Mouse (Mus musculus) intestine, embryonic 16.5 days (tissue): ENCODE measurements around the gene Robo1. TPM values are rescaled to one million over a fixed set of nuclear protein-coding genes. Genes with fewer than 3 reads are reported as not detected.
"Not testable (repeated sequence)": the region's sequence is repeated elsewhere in the genome, so short reads cannot be mapped to it uniquely, and the experiment has no call there.

ENCODE experiments used
- ATAC-seq: fragments of 200-750 bp; cut with Nextera tagmentation; 2 replicates; pipeline ENCODE4 v1.8.0; 2017; ENCODE audit warnings: moderate TSS enrichment, moderate library complexity
- H3K27ac ChIP-seq: fragments of 300-500 bp; sonication (generic); 2 replicates; pipeline ENCODE4 v1.5.1; 2014; ENCODE audit warnings: mild to moderate bottlenecking, low read length
- H3K27me3 ChIP-seq: fragments of 300-500 bp; sonication (generic); replicated peaks from 2 replicates; pipeline ENCODE4 v1.6.1; 2014; ENCODE audit warnings: low read length, control low read depth, mixed read lengths; ENCODE audit not compliant: control insufficient read depth, insufficient read depth
- H3K36me3 ChIP-seq: fragments of 300-500 bp; sonication (generic); 2 replicates; pipeline ENCODE4 v1.6.1; 2014; ENCODE audit warnings: low read length, control low read depth; ENCODE audit not compliant: control insufficient read depth, insufficient read depth
- H3K4me1 ChIP-seq: fragments of 300-500 bp; sonication (generic); 2 replicates; pipeline ENCODE4 v1.6.1; 2014; ENCODE audit warnings: low read length, control low read depth, mixed read lengths; ENCODE audit not compliant: control insufficient read depth, insufficient read depth
- H3K4me2 ChIP-seq: fragments of 300-500 bp; sonication (generic); 2 replicates; pipeline ENCODE4 v1.6.1; 2014; ENCODE audit warnings: low read depth, low read length, control low read depth
- H3K4me3 ChIP-seq: fragments of 300-500 bp; sonication (generic); 2 replicates; pipeline ENCODE4 v1.5.1; 2014; ENCODE audit warnings: mild to moderate bottlenecking, low read length
- H3K9ac ChIP-seq: fragments of 300-500 bp; sonication (generic); 2 replicates; pipeline ENCODE4 v1.6.1; 2014; ENCODE audit warnings: low read depth, low read length
- H3K9me3 ChIP-seq: fragments of 300-500 bp; sonication (generic); 2 replicates; pipeline ENCODE4 v1.6.1; 2016; ENCODE audit warnings: low read length, control low read depth; ENCODE audit not compliant: control insufficient read depth
- WGBS: fragments of 180-500 bp; shearing (Covaris S2); extraction: QIAGEN DNeasy Blood & Tissue Kit; methylation state at CpG from one replicate; pipeline ENCODE4 v1.1.7; 2014; 5-methylcytosine and 5-hydroxymethylcytosine counted together
- polyA plus RNA-seq: library from polyadenylated mRNA; unstranded; fragments of >200 nt; fragmentation: Nextera tagmentation; extraction: Ambion mirVana; gene quantifications from 2 replicates; pipeline ENCODE4 v1.2.1, GENCODE M21; 2015

Robo1 gene
- polyA plus RNA-seq, 1 experiment from 2014 or later, result 10.9 TPM

DNA sequence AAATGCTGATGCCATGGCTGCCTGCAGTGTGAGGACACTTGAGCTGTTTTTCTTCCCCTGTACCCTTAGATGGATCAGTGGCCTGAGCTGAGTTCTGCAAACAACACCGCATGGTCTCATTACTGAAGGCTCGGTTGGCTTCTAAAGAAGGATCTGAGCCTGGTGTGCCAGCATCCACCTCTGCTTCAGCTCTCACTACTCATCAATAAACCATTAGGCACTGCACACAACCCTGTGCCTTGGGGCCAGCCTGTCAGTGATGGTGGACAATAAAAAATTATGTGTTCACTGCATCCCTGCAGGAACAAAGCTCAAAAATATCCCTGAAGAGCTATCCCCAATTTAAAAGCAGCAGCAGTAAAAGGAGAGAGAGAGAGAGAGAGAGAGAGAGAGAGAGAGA is 223.2 kb downstream of the Robo1 start:
- Histone ChIP-seq H3K4me1 (no peaks in the 10 kb centered on the region), H3K4me2 (no peak overlapping the region), H3K9me3 (no peaks in the 10 kb centered on the region), H3K4me3 (no peak overlapping the region), H3K27me3 (no peaks in the 10 kb centered on the region), H3K9ac (no peak overlapping the region), H3K36me3 (no peaks in the 10 kb centered on the region), H3K27ac (no peak overlapping the region)
- ATAC-seq, result no peak
- WGBS, result 68% methylated on average over 2 of the region's 2 CpGs

- WGBS, result 79% methylated on average over 4 of the region's 4 CpGs
- H3K36me3 ChIP-seq, result no peaks in the 10 kb centered on the region
- no peaks in the 10 kb centered on the region for H3K27me3 ChIP-seq
- no peaks in the 10 kb centered on the region for H3K9me3 ChIP-seq
- no peak for ATAC-seq
- no peaks in the 10 kb centered on the region for H3K4me1 ChIP-seq
- no peak overlapping the region for H3K27ac ChIP-seq
- no peak overlapping the region for H3K4me2 ChIP-seq
- no peak overlapping the region for H3K4me3 ChIP-seq
- no peak overlapping the region for H3K9ac ChIP-seq
Observed at GRCm38 (mm10) chr16:72533900-72534571, 225.9 kb downstream of the Robo1 start.

DNA sequence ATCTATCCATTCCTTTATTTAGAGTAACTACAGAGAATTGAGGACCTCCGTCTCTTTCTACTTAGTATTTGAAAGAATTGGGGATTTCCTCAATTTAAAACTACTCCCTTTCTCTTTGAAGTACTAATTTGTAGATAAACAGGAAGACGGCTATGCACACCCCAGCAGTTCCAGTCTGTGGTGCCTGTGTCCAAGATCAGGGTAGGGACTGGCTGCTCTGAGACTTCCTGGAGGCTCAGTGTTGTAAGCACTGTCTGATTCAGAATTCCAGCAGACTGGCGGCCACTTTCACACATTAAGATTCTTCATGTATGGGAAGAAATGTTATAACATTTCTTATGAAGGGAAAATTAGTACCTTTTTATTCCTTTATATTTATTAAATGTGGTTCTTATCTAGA is 230.1 kb downstream of the Robo1 start:
- Histone ChIP-seq H3K4me3 (no peak overlapping the region), H3K27me3 (no peaks in the 10 kb centered on the region), H3K36me3 (no peaks in the 10 kb centered on the region), H3K9ac (no peak overlapping the region), H3K4me1 (no peaks in the 10 kb centered on the region), H3K27ac (no peak overlapping the region), H3K4me2 (no peak overlapping the region), H3K9me3 (no peaks in the 10 kb centered on the region)
- 51% methylated on average over 3 of the region's 3 CpGs for WGBS
- no peak for ATAC-seq

DNA sequence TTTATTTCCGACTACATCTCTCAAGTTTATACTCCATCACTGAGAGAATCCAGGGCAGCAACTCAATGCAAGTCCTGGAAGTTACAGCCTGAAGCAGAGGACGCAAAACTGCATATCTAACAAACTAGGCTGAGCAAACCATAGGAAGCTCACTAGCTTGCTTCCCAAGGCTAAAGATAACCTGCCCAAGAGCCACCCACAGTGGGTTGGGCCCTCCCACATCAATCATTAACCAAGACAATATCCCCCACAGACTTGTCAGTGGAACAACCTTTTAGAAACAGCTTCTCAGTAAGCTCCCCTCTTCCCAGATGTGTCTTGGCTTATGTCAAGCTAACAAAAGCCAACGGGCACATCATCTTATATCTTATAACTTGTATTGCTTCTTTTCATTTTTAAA is 235.8 kb downstream of the Robo1 start:
- peak; percentile 58 for ATAC-seq
- Histone ChIP-seq H3K9me3 (no peaks in the 10 kb centered on the region), H3K27me3 (no peaks in the 10 kb centered on the region), H3K4me3 (no peak overlapping the region), H3K9ac (no peak overlapping the region), H3K4me1 (no peaks in the 10 kb centered on the region), H3K27ac (no peak overlapping the region), H3K4me2 (no peak overlapping the region), H3K36me3 (no peaks in the 10 kb centered on the region)
- WGBS, result 51% methylated on average over 3 of the region's 3 CpGs

- Histone ChIP-seq H3K9ac (no peak overlapping the region), H3K36me3 (no peaks in the 10 kb centered on the region), H3K27ac (no peak overlapping the region), H3K9me3 (no peaks in the 10 kb centered on the region), H3K4me1 (no peaks in the 10 kb centered on the region), H3K4me2 (no peak overlapping the region), H3K27me3 (no peaks in the 10 kb centered on the region), H3K4me3 (no peak overlapping the region)
- no peak for ATAC-seq
- 77% methylated on average over 2 of the region's 2 CpGs for WGBS
Observed at GRCm38 (mm10) chr16:72544950-72545349, 236.8 kb downstream of the Robo1 start.

GRCm38 (mm10) chr16:72551672-72552243 is 243.7 kb downstream of the Robo1 start:
- H3K36me3 ChIP-seq, result no peaks in the 10 kb centered on the region
- 69% methylated on average over 8 of the region's 8 CpGs for WGBS
- no peak for ATAC-seq
- no peak overlapping the region for H3K27ac ChIP-seq
- no peaks in the 10 kb centered on the region for H3K27me3 ChIP-seq
- no peaks in the 10 kb centered on the region for H3K9me3 ChIP-seq
- H3K4me1 ChIP-seq, result no peaks in the 10 kb centered on the region
- H3K4me2 ChIP-seq, result no peak overlapping the region
- no peak overlapping the region for H3K9ac ChIP-seq
- no peak overlapping the region for H3K4me3 ChIP-seq

DNA sequence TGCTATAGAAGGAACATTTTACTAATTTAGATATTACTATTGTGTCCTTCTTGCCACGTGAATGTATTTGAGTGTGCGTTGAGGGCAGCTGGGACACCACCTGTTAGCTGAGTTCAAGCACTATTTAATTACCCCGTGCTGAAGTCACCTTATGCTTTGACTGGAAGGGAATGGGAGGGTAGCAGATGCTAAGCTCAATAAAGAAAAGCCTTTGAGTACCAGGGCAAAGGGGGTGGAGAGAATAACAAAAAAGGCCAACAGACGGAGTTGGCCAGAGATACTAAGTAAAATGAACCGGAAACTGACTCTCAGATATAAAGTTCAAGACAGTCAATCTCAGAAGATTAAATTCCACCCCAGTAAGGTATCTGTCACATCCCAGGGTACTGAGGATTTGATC is 245.6 kb downstream of the Robo1 start:
- Histone ChIP-seq H3K4me1 (no peaks in the 10 kb centered on the region), H3K27me3 (no peaks in the 10 kb centered on the region), H3K27ac (no peak overlapping the region), H3K36me3 (no peaks in the 10 kb centered on the region), H3K4me3 (no peak overlapping the region), H3K9ac (no peak overlapping the region), H3K9me3 (no peaks in the 10 kb centered on the region), H3K4me2 (no peak overlapping the region)
- no peak for ATAC-seq
- 61% methylated on average over 5 of the region's 5 CpGs for WGBS

- H3K9ac ChIP-seq, H3K4me2 ChIP-seq, H3K27ac ChIP-seq, H3K9me3 ChIP-seq, ATAC-seq, H3K27me3 ChIP-seq, H3K36me3 ChIP-seq, H3K4me1 ChIP-seq, H3K4me3 ChIP-seq: not testable (repeated sequence)
- WGBS, result 42% methylated on average over 2 of the region's 2 CpGs
Observed at GRCm38 (mm10) chr16:72562149-72562548, 254.0 kb downstream of the Robo1 start.

DNA sequence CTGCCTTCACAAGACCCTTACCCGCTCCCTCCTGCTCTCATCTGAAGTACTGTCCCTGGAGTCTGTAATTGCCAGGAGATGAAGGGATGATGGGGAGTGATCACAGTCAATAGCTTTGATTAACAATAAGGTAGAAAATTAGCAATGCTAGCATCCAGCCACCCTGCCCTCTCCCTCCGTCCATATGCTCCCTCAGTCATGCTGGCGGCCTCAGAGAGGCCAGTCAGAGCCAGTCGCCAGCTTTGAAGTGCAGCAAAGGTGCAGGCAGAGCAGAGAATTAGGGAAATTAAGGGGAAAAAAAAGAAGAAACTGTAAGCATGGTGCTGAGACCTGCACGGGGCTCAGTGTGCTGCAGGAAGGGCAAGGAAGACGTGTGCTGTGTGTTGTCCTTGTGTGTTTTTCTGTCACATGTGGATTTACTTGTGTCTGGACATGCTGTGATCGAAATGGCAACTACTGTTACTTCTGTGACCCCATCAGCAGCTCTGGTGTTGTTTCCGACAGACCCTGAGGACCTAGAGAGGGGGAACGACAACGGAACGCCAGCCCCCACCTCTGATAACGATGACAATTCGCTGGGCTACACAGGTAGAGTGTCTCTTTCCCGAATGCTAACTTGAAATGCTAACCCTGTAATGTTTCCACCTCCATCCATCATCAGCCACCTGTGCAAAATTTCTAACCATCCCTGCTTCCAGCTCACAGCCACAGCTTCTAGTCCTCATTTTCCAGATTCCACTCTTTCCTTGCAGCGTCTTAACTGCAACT is 255.3 kb downstream of the Robo1 start:
- Histone ChIP-seq H3K4me1 (no peaks in the 10 kb centered on the region), H3K4me3 (no peak overlapping the region), H3K9ac (no peak overlapping the region), H3K4me2 (no peak overlapping the region), H3K27ac (no peak overlapping the region), H3K36me3 (no peaks in the 10 kb centered on the region), H3K9me3 (no peaks in the 10 kb centered on the region), H3K27me3 (no peaks in the 10 kb centered on the region)
- ATAC-seq, result no peak
- WGBS, result 31% methylated on average over 15 of the region's 15 CpGs
